Mouse (Mus musculus) heart, postnatal 10 days (tissue): ENCODE results near the gene Gm5725. TPM values are rescaled to one million over a fixed set of nuclear protein-coding genes. Genes with fewer than 3 reads are reported as not detected.
"Not testable (repeated sequence)": the region's sequence is repeated elsewhere in the genome, so short reads cannot be mapped to it uniquely, and the experiment has no call there.

Experiments used
- DNase-seq, 2 experiments: peaks; one replicate each; pipeline ENCODE4 v3.0.0; 2021
- intact Hi-C: fragments of 180-260 bp; cut with DNase I; formaldehyde crosslinking; loops from one replicate; pipeline ENCODE4 v1.15.1; 2025
- total RNA-seq, 2 experiments: library from RNA; stranded (reverse); gene quantifications; 2 replicates each; pipeline ENCODE4 v1.2.3; 2021

The Gm5725 gene
- total RNA-seq = not detected

DNA sequence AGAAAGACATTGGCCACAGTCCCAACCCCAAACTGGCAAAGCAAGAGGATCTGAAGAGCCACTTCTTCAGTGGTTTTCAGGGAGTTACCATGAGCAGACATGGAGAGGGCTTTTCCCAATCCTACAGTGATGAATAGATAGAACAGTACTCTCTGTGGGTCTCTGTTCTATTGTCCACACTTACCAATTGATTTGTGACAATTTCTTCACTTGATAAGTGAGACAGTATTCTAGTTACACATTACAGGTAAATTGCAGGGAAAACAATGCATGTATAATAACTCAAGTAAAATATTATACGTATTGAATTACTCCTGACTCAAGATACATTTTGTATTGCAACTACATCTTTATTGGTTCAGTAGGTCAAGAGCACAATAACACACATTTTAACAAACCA lies at the start of gene Gm5725:
Gene Gm5725 (minus strand): TSS at position 101 of the 400 bp plus-strand sequence.
- intact Hi-C loops = not testable (repeated sequence)

GRCm38 (mm10) chr7:21832051-21832450 lies 12.0 kb downstream of the Gm5725 start, which contains the start of gene Vmn1r135:
Vmn1r135 (plus strand) TSS chr7:21832351.
- DNase-seq, intact Hi-C loops: not testable (repeated sequence)

More for the DNA sequence above, at the start of gene Gm5725:
- not testable (repeated sequence) for DNase-seq

- intact Hi-C loops, DNase-seq: not testable (repeated sequence)
Measured at GRCm38 (mm10) chr7:21796628-21797027, 47.4 kb downstream of the Gm5725 start, which contains the start of gene Gm4177. Gm4177 (minus strand) TSS chr7:21796728.

Other genes starting within 250 kb of the Gm5725 start
- not detected for gene Vmn1r132, start 230.2 kb downstream of the Gm5725 start, total RNA-seq
- gene Gm4175, start 82.8 kb downstream of the Gm5725 start, total RNA-seq = not detected
- gene Gm4177, start 47.5 kb downstream of the Gm5725 start, total RNA-seq = not detected
- gene Vmn1r135, start 11.9 kb downstream of the Gm5725 start, total RNA-seq = not detected
- gene Gm5891, start 77.0 kb upstream of the Gm5725 start, total RNA-seq = not detected
- not detected for gene Vmn1r137, start 150.3 kb upstream of the Gm5725 start, total RNA-seq
- gene Vmn1r138, start 184.6 kb upstream of the Gm5725 start, total RNA-seq = not detected
- gene Gm6176, start 212.0 kb upstream of the Gm5725 start, total RNA-seq = not detected
- gene Vmn1r139, start 224.8 kb upstream of the Gm5725 start, total RNA-seq = not detected